Mouse (Mus musculus): ENCODE data around the gene Map3k5. TPM values are rescaled to one million over a fixed set of nuclear protein-coding genes. Genes with fewer than 3 reads are reported as not detected.

The Map3k5 gene
- polyA plus RNA-seq, 1 experiment from 2014 or later: 2.2 TPM

- WGBS: 94% methylated on average over 1 of the region's 1 CpGs
- no peak for DNase-seq (ENCODE audit: low spot score)
- no peak overlapping the region for H3K27ac ChIP-seq
Measured at GRCm38 (mm10) chr10:20030703-20031102, 96.4 kb downstream of the Map3k5 start.

DNA sequence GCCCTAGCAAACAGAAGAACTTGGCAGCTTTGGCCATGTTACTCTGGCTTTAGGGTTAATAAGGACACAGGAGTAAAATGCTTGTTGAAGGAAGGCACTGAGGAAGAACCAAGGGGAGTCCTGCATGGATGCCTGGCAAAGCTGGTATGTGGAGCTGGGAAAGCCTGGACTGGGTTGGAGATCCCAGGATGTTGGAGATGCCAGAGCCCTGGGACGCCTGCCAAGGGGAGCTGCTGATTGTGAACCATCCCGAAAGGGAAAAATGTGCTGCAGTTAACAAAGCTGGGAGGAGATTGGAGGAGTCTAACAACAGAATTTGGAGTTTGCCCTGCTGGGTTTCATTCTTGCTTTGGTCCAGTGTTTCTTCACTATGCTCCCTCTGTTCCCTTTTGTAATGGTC is 97.7 kb downstream of the Map3k5 start:
- no peak overlapping the region for H3K27ac ChIP-seq
- H3K9ac ChIP-seq (ENCODE audit: low read depth, low read length): no peak overlapping the region
- no peak for ATAC-seq (replicated peaks; ENCODE audit: low FRiP score, low read depth)
- 0 out of 2 replicates have a peak, but pooled peaks cover 6% of the 10 kb centered on the region for H3K36me3 ChIP-seq (ENCODE audit: insufficient read depth, low read length)
- H3K9me3 ChIP-seq (replicated peaks; ENCODE audit: low read length): no peaks in the 10 kb centered on the region
- no peak for TF ChIP-seq CTCF (IDR thresholded peaks at IDR 0.05; ENCODE audit: low read depth)
- no peak overlapping the region for H3K4me3 ChIP-seq (replicated peaks; ENCODE audit: low read depth, low read length)
- no peaks in the 10 kb centered on the region for H3K27me3 ChIP-seq (ENCODE audit: insufficient read depth, low read length)
- DNase-seq (ENCODE audit: low spot score): peak; percentile 9
- H3K4me2 ChIP-seq (ENCODE audit: low read length): no peak overlapping the region
- H3K4me1 ChIP-seq (replicated peaks; ENCODE audit: insufficient read depth, low read length): no peaks in the 10 kb centered on the region
- 64% methylated on average over 2 of the region's 2 CpGs for WGBS

More at GRCm38 (mm10) chr10:20030703-20031102, 96.4 kb downstream of the Map3k5 start:
- no peaks in the 10 kb centered on the region for H3K4me1 ChIP-seq (replicated peaks; ENCODE audit: insufficient read depth, low read length)
- no peak overlapping the region for H3K4me2 ChIP-seq (ENCODE audit: low read length)
- no peak for TF ChIP-seq CTCF (IDR thresholded peaks at IDR 0.05; ENCODE audit: low read depth)
- no peaks in the 10 kb centered on the region for H3K27me3 ChIP-seq (ENCODE audit: insufficient read depth, low read length)
- H3K4me3 ChIP-seq (replicated peaks; ENCODE audit: low read depth, low read length): no peak overlapping the region
- H3K9ac ChIP-seq (ENCODE audit: low read depth, low read length): no peak overlapping the region
- no peaks in the 10 kb centered on the region for H3K9me3 ChIP-seq (replicated peaks; ENCODE audit: low read length)
- ATAC-seq (replicated peaks; ENCODE audit: low FRiP score, low read depth): no peak
- 0 out of 2 replicates have a peak, but pooled peaks cover 6% of the 10 kb centered on the region for H3K36me3 ChIP-seq (ENCODE audit: insufficient read depth, low read length)

GRCm38 (mm10) chr10:20036375-20036774 is 102.1 kb downstream of the Map3k5 start:
- Histone ChIP-seq H3K4me1 (replicated peaks; ENCODE audit: insufficient read depth, low read length) (no peaks in the 10 kb centered on the region), H3K9me3 (replicated peaks; ENCODE audit: low read length) (no peaks in the 10 kb centered on the region), H3K36me3 (ENCODE audit: insufficient read depth, low read length) (no peaks in the 10 kb centered on the region), H3K4me2 (ENCODE audit: low read length) (no peak overlapping the region), H3K4me3 (replicated peaks; ENCODE audit: low read depth, low read length) (no peak overlapping the region), H3K27ac (no peak overlapping the region), H3K27me3 (ENCODE audit: insufficient read depth, low read length) (no peaks in the 10 kb centered on the region), H3K9ac (ENCODE audit: low read depth, low read length) (no peak overlapping the region)
- 84% methylated on average over 2 of the region's 2 CpGs for WGBS
- ATAC-seq (replicated peaks; ENCODE audit: low FRiP score, low read depth) (no peak), DNase-seq (ENCODE audit: low spot score) (no peak)
- no peak for TF ChIP-seq CTCF (IDR thresholded peaks at IDR 0.05; ENCODE audit: low read depth)

DNA sequence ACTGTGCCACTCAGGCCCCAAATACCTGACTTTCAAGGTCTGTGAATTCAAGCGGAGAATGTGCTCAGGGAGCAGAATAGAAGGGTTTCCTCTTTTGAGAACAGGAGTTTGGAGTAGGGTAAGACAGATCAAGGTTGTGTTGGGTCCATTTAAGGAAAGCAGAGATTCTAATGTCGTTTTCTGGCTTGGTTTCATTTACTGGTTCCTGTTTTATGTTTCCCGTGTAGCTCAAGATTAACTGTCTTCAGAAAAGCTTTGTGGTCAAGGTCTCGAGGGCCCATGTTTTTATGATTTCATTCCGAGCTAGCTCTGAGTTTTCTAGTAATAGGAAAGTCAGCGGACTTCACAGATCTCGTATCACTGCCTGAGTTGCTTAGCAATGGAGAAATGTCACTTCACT is 102.6 kb downstream of the Map3k5 start:
- Histone ChIP-seq H3K4me3 (replicated peaks; ENCODE audit: low read depth, low read length) (no peak overlapping the region), H3K27me3 (ENCODE audit: insufficient read depth, low read length) (no peaks in the 10 kb centered on the region), H3K4me2 (ENCODE audit: low read length) (no peak overlapping the region), H3K27ac (no peak overlapping the region), H3K9ac (ENCODE audit: low read depth, low read length) (no peak overlapping the region), H3K36me3 (ENCODE audit: insufficient read depth, low read length) (no peaks in the 10 kb centered on the region), H3K4me1 (replicated peaks; ENCODE audit: insufficient read depth, low read length) (no peaks in the 10 kb centered on the region), H3K9me3 (replicated peaks; ENCODE audit: low read length) (no peaks in the 10 kb centered on the region)
- 37% methylated on average over 7 of the region's 7 CpGs for WGBS
- no peak for ATAC-seq (replicated peaks; ENCODE audit: low FRiP score, low read depth)
- no peak for TF ChIP-seq CTCF (IDR thresholded peaks at IDR 0.05; ENCODE audit: low read depth)
- DNase-seq (ENCODE audit: low spot score): peak; percentile 27

- no peak for TF ChIP-seq CTCF (IDR thresholded peaks at IDR 0.05; ENCODE audit: low read depth)
- H3K27me3 ChIP-seq (ENCODE audit: insufficient read depth, low read length): no peaks in the 10 kb centered on the region
- H3K9me3 ChIP-seq (replicated peaks; ENCODE audit: low read length): no peaks in the 10 kb centered on the region
- H3K4me3 ChIP-seq (replicated peaks; ENCODE audit: low read depth, low read length): no peak overlapping the region
- ATAC-seq (replicated peaks; ENCODE audit: low FRiP score, low read depth) (no peak), DNase-seq (ENCODE audit: low spot score) (no peak)
- no peak overlapping the region for H3K9ac ChIP-seq (ENCODE audit: low read depth, low read length)
- no peaks in the 10 kb centered on the region for H3K36me3 ChIP-seq (ENCODE audit: insufficient read depth, low read length)
- H3K4me2 ChIP-seq (ENCODE audit: low read length): no peak overlapping the region
- H3K27ac ChIP-seq: no peak overlapping the region
- WGBS: 95% methylated on average over 3 of the region's 3 CpGs
- no peaks in the 10 kb centered on the region for H3K4me1 ChIP-seq (replicated peaks; ENCODE audit: insufficient read depth, low read length)
Measured at GRCm38 (mm10) chr10:20039531-20039930, 105.3 kb downstream of the Map3k5 start.

DNA sequence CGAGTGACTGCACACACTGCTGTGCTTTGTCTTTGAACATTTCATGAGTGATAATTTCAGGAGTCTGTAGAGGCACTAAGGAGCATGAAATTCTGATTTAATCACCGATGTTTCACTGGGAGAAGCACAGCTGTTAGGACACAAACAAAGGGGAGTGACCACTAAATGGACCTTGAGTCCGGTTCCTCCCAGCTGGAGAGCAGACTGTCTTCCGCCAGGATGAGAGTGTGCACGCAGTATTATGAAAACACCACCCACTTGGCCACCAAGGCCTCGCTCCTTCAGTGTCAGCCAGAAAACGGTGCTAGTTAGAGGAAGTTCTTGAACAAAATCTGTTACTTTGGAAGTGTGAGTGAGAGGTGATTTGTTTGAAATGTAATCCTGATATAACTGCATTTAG is 105.8 kb downstream of the Map3k5 start:
- WGBS: 40% methylated on average over 7 of the region's 7 CpGs
- peak; percentile 55 for DNase-seq (ENCODE audit: low spot score)
- no peak overlapping the region for H3K9ac ChIP-seq (ENCODE audit: low read depth, low read length)

DNA sequence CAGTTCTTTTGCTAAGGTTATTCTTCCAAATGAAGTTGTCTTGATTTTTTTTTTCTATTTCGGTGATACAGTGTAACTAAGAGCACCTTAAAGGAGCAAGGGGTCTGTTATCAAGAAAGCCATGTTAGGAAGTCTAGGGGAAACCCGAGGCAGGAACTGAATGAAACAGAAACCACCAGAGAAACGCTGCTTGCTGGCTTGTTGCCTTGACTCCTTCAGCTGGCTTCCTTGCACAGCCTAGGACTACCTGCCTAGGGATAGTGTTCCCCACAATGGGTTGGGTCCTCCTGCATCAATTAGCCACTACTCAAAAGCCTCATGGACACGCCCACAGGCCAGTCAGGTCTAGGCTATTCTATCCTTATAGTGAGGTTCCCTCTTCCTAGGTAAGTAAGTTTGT is 106.4 kb downstream of the Map3k5 start:
- H3K9me3 ChIP-seq (replicated peaks; ENCODE audit: low read length): no peaks in the 10 kb centered on the region
- no peak overlapping the region for H3K4me3 ChIP-seq (replicated peaks; ENCODE audit: low read depth, low read length)
- H3K4me1 ChIP-seq (replicated peaks; ENCODE audit: insufficient read depth, low read length): no peaks in the 10 kb centered on the region
- no peak overlapping the region for H3K9ac ChIP-seq (ENCODE audit: low read depth, low read length)
- no peaks in the 10 kb centered on the region for H3K36me3 ChIP-seq (ENCODE audit: insufficient read depth, low read length)
- no peaks in the 10 kb centered on the region for H3K27me3 ChIP-seq (ENCODE audit: insufficient read depth, low read length)
- DNase-seq (ENCODE audit: low spot score) (no peak), ATAC-seq (replicated peaks; ENCODE audit: low FRiP score, low read depth) (no peak)
- no peak overlapping the region for H3K27ac ChIP-seq
- no peak for TF ChIP-seq CTCF (IDR thresholded peaks at IDR 0.05; ENCODE audit: low read depth)
- 62% methylated on average over 4 of the region's 4 CpGs for WGBS
- H3K4me2 ChIP-seq (ENCODE audit: low read length): no peak overlapping the region

More for the DNA sequence above, 105.8 kb downstream of the Map3k5 start:
- H3K27me3 ChIP-seq (ENCODE audit: insufficient read depth, low read length): no peaks in the 10 kb centered on the region
- H3K4me3 ChIP-seq (replicated peaks; ENCODE audit: low read depth, low read length): no peak overlapping the region
- no peaks in the 10 kb centered on the region for H3K36me3 ChIP-seq (ENCODE audit: insufficient read depth, low read length)
- H3K9me3 ChIP-seq (replicated peaks; ENCODE audit: low read length): no peaks in the 10 kb centered on the region
- no peak overlapping the region for H3K27ac ChIP-seq
- no peak for ATAC-seq (replicated peaks; ENCODE audit: low FRiP score, low read depth)
- no peak for TF ChIP-seq CTCF (IDR thresholded peaks at IDR 0.05; ENCODE audit: low read depth)
- no peaks in the 10 kb centered on the region for H3K4me1 ChIP-seq (replicated peaks; ENCODE audit: insufficient read depth, low read length)
- H3K4me2 ChIP-seq (ENCODE audit: low read length): no peak overlapping the region

Measured in kidney, postnatal 0 days (tissue).